Mouse (Mus musculus) frontal cortex, adult (tissue): Measurements from ENCODE around the gene Gm4131.

Experiments
- ATAC-seq: cut with Nextera tagmentation; 2 replicates; pipeline ENCODE4 v1.9.2; 2017; ENCODE audit warnings: mild to moderate bottlenecking, moderate library complexity, mixed read lengths; ENCODE audit not compliant: low TSS enrichment

Gene Gm4131

DNA sequence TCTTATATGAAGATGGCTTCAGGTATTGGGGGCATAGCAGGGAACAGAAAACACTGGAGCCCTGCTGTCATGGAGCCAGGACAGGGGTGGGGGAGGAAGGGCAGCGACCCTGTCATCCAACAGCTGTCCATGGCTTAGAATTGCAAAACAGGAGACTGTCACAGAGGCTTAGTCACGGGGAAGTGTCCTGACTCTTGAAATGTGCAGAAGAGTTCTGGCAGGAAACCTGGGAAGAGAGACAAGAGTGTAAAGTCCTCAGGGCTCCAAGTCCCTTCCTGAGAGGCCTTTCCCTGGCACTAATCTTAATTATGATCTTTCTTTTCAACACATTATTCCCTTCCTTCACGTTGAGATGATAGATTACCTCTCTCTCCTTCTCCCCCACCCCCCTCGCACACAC is 16.6 kb downstream of the Gm4131 start:
- ATAC-seq = no peak

- no peak for ATAC-seq
Observed at GRCm38 (mm10) chr14:62546746-62547145, 20.0 kb downstream of the Gm4131 start.

DNA sequence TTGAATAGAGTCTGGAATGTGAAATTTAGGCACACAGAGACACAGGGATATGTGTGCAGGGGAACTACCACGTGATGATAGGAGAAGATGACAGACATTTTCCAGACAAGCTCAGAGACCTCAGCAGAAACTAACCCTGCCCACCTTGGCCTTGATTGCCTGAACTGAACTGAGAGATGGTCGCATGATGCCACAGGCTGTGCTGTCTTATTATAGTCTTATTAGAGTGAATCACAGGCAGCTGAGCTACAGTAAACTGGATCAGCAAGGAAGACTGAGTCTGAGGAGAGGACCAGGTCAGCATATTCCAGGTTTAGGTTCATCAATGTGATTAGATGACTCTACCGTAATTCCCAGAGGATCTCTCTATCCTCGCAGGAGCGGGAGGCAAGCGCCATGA is 20.4 kb downstream of the Gm4131 start:
- no peak for ATAC-seq

DNA sequence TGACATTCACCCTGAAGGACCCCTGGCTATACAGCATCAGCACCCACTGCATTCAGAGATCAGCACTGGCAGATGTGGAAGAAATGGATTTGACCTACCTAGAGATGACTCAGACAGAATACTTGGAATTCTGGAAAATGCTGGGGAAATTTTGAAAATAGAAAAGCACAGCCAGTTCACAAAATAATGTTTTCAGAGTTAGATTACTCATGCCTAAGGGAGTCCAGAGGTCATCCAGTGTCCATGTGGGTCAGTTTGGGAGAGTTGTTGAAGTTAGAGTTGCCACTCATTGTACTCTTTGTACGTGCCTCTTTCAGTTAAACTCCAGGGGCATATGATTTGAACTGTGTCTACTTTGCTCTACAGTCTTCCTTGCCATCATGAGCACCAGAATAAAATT is 25.0 kb downstream of the Gm4131 start:
- no peak for ATAC-seq

DNA sequence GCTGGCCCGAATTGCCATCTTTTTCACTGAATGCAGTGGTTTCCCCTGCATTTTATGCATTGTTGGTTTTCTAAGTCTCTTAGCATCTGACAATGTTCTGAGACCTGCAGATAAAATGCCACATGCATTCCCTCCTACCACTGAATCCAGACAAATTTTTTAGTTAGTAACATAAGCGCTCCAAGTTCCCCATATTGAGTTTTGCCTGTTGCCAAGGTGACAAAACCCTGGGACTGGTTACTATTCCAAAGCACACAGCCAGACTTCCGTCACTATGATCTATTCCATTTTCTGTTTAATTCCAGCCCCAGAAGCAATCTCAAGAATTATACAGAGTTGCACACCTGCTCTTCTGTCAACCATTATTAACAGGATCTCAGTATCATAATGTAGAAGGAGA is 26.9 kb downstream of the Gm4131 start:
- peak; percentile 69 for ATAC-seq

DNA sequence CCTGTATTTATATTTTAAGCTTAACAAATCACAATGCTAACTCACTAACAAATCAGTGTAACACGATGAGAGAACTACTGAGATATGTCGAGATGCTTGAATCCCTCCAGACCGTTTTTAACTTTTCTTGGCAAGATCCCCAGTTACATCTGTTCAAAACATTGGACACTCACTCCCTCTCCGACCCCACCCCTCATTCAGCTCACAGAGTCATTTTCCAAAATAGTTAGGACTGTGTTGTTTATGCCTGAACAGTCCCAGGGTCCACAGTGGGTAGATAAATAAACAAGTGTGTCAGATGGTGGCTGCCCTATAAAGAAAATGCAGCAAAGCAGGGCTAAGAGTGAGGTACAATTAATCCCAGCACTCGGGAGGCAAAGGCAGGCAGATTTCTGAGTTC is 29.7 kb downstream of the Gm4131 start:
- no peak for ATAC-seq

DNA sequence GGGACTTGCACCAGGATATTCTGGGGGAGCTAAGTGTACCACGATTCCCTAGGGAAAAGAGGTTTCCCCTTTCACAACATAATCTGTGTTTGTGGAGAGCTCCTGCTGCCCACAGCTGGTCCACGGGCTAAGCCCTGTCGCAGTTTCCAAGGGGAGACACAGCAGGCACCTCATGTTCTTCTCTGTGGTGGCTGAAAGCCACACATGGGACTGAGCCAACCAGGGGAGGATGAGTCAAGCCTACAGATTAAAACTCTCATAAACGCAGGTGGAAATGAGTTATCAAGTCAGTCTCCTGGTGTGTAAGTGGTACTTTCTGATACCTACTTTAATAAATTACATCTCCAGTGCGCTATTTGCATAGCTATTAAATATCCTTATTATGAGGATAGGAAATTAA is 30.6 kb downstream of the Gm4131 start:
- no peak for ATAC-seq

DNA sequence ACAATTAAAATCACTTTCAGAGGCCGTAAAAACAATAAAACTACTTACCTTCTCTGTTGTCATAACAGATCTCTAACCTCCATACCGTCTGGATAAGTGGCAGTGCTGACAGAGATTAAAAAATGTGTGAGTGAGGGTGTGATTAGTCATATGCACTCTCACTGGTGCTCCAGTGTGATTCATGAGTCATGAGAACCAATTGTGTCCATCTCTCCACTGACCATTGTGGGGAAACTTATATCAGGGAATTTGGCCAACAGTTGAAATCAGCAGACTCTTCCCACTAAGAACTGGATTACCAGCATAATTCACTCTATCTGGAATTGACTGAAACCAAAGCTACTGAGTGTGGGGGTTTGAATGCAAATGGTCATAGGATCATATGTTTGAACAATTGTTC is 35.8 kb downstream of the Gm4131 start:
- ATAC-seq = no peak

DNA sequence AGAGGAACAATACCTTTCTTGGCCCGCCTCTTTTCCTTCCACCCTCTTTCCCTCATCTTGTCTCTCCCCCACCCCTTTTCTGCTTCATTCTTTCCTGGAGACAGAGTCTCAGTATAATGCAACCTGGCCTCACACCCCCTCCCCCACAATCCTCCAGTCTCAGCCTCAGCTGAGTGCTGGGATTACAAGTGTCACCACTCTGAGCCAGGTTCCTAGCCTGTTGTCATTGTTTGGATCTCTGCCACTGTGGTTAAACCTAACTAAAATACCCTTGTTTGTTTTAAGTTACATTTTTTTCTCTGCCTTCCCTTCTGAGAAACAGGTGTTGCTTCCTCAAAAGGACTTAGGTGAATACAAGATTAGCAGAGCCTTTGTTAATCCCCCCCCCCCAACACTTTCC is 53.9 kb downstream of the Gm4131 start:
- no peak for ATAC-seq

- no peak for ATAC-seq
Observed at GRCm38 (mm10) chr14:62509350-62509749, 57.4 kb downstream of the Gm4131 start.

- ATAC-seq = no peak
Observed at GRCm38 (mm10) chr14:62506261-62506660, 60.5 kb downstream of the Gm4131 start.

GRCm38 (mm10) chr14:62497391-62497790 is 69.3 kb downstream of the Gm4131 start:
- ATAC-seq = no peak

DNA sequence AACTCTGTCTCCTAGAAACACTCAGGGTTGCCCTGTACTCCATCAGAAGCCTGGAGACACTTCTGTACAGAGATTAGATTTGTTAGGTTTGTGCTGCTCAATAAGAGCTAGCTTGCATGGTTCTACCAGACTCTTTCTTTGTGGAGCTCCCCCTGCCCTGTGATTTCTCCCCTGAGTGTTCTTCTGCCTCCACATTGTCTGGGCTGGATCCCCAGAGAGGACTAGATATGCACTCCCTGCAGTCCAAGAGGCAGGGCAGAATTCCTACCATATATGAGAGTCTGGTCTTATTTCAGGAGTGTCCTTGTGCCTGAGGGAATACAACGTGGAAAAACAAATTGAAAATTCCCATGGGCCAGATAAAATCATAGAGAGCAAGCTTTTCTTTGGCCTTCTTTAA is 70.2 kb downstream of the Gm4131 start:
- ATAC-seq = no peak

GRCm38 (mm10) chr14:62493456-62493855 is 73.3 kb downstream of the Gm4131 start:
- no peak for ATAC-seq

- ATAC-seq = peak; percentile 90
Observed at GRCm38 (mm10) chr14:62492196-62492850, 74.4 kb downstream of the Gm4131 start.

GRCm38 (mm10) chr14:62488270-62488669 is 78.5 kb downstream of the Gm4131 start:
- peak; percentile 56 for ATAC-seq

- ATAC-seq = no peak
Observed at GRCm38 (mm10) chr14:62481381-62481780, 85.3 kb downstream of the Gm4131 start.

- ATAC-seq = no peak
Observed at GRCm38 (mm10) chr14:62479395-62479794, 87.3 kb downstream of the Gm4131 start.

GRCm38 (mm10) chr14:62474481-62474880 is 92.2 kb downstream of the Gm4131 start:
- ATAC-seq = no peak

GRCm38 (mm10) chr14:62472061-62472460 is 94.7 kb downstream of the Gm4131 start:
- no peak for ATAC-seq

DNA sequence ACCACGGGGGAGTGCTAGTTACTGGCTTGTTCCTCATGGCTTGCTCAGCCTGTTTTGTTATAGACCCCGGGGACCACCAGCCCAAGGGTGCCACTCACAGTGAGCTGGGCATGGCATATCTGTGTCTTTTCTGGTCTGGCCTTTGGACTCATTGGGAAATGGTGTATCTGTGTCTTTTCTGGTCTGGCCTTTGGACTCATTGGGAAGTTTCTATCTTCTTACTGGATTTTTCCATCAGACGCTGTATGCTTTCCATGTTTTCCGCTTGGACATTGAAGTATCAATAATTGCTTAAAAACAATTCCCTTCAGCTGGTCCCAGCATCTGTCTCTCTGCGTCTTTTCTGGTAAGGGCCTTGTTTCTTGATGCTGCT is 98.0 kb downstream of the Gm4131 start:
- no peak for ATAC-seq

GRCm38 (mm10) chr14:62468119-62468752 is 98.5 kb downstream of the Gm4131 start:
- no peak for ATAC-seq

- no peak for ATAC-seq
Observed at GRCm38 (mm10) chr14:62464966-62465365, 101.8 kb downstream of the Gm4131 start.

GRCm38 (mm10) chr14:62459541-62459940 is 107.2 kb downstream of the Gm4131 start:
- ATAC-seq = no peak
